Mouse (Mus musculus) natural killer cell, adult 2 months (primary cell): ENCODE measurements around the gene Hoxc10.
A peak's percentile ranks its signal among the peaks of the same experiment; 100 is the strongest.

Experiments used
- DNase-seq, 2 experiments: peaks; one replicate each; pipeline ENCODE4 v3.0.0; 2022; ENCODE audit warnings: low spot score in 2 of 2

Hoxc10 gene

DNA sequence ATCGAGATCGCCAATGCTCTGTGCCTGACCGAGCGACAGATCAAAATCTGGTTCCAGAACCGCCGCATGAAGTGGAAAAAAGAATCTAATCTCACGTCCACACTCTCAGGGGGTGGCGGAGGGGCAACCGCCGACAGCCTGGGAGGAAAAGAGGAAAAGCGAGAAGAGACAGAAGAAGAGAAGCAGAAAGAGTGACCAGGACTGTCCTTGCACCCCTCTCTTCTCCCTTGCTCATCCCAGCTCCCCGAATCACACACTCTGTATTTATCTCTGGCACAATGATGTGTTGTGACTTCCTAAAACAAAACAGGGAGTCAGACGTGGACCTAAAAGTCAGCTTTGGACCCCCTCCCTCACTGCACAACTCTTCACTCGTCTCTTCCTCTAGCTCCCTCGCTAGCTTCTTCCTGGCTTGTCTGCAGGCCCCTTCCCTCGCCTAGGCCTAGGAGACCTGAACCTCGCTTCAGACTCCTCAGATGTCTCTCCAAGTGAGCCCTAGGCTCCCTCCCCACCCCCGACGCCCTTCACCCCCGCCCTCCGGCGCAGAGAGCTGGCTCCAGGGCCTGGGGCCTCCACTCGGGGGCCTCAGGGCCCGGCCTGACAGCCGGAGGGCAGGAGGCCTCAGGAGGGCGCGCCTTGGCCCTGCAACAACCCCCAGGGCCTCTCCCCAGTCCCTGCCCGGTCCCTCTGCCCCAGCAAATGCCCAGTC, 44.4 kb downstream of the Hoxc10 start:
- no peak for DNase-seq

DNA sequence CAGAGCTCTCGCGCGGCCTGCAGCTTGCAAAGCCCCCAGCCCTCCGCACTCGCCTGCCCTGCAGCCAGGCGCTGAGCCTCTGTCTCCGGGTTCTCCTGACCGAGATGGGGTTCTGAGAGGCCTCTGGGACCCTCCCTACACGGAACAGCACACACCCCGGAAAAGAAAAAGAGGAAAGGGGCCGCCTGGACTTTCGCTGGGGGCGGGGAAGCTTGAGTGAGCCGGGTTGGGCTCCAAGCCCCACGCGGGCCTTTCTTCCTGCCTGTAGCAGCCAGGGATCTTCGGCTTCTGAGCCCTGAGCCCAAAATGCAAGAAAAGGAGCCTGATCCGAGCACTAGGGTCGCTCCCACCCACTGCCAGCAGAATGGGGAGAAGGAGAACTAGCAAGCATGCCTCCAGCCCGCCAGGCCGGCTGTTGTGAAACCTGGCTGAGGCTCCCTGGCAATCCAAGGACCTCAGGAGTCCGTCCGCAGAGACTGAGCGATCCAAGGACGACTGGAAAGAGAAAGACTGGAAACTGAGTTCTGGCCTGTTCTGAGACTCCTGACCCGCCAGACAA, 45.4 kb downstream of the Hoxc10 start:
- no peak for DNase-seq

DNA sequence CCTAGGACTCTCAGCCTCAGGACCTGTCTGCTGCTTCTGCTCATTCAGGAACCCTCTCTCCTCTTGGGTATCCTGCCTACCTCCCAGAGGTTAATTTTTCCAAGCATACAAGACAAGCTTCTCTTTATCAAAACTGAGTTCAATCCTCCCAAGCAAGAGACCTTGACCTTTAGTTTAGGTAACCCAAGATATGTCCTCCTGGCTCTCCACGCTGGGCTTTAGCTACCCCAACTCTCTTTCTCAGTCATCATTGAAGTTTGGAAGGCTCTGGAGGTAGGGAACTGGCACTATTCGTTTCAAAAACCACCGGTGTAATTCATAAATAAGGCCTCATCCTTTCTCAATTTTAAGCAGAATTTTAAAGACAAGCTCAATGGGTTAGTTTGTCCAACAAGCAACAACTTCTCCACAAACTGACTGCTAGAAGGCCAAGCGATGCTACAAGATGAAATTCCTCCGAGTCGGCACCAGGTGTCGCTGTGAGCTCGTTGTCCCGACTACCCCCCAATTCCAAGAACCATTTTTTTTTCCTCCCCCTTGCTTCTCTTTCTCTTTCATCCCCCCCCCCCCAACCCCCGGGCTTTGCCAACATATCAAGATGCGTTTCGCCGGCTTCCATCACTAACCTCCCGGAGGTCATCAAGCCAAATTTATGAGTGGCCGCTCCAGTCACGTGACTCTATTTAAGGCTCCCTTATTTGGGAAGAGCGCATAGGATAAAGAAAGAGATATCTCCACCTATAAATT, 46.8 kb downstream of the Hoxc10 start:
- DNase-seq = peak in 1 of 2 experiments; percentile 29

DNA sequence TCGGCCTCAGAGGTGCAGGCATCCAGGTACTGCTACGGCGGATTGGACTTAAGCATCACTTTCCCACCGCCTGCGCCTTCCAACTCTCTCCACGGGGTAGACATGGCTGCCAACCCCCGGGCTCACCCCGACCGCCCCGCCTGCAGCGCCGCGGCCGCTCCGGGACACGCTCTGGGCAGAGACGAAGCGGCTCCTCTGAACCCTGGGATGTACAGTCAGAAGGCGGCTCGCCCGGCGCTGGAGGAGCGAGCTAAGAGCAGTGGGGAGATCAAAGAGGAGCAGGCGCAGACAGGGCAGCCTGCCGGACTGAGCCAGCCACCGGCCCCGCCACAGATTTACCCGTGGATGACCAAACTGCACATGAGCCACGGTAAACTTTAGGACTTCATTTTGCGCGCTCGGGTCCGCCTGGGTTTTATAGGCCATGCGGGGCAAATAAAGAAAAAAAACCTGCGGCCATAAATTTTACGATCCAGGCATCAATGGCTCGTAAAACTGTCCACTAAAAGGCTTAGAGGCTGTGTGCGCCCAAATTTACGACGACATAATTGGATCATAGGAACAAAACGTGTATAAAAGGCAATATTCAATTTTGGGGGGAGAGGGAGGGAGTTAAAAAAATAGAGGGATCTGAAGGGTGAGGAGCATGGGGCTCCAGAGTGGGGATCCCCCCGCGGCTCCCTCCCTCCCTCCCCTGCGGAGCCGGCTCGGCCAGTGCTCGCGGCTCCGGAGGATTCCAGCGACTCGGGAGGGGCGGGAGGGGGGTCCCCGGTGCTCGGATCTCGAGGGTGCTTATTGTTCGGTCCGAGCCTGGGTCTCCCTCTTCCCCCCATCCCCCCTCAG, 47.8 kb downstream of the Hoxc10 start:
- no peak for DNase-seq

DNA sequence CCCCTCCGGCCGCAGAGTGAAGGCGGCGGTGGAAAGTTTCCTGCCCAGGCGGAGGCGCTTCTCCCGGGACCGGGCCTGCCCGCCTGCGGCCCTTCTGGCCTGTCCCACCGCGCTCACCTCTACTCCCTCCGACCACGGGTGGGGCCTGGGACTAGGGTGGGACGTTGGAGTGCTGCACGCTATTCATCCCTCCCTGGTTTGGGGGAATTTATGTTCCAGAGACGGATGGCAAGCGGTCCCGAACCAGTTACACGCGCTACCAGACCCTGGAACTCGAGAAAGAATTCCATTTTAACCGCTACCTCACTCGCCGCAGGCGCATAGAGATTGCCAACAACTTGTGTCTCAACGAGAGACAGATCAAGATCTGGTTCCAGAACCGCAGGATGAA, 48.4 kb downstream of the Hoxc10 start:
- DNase-seq = no peak

DNA sequence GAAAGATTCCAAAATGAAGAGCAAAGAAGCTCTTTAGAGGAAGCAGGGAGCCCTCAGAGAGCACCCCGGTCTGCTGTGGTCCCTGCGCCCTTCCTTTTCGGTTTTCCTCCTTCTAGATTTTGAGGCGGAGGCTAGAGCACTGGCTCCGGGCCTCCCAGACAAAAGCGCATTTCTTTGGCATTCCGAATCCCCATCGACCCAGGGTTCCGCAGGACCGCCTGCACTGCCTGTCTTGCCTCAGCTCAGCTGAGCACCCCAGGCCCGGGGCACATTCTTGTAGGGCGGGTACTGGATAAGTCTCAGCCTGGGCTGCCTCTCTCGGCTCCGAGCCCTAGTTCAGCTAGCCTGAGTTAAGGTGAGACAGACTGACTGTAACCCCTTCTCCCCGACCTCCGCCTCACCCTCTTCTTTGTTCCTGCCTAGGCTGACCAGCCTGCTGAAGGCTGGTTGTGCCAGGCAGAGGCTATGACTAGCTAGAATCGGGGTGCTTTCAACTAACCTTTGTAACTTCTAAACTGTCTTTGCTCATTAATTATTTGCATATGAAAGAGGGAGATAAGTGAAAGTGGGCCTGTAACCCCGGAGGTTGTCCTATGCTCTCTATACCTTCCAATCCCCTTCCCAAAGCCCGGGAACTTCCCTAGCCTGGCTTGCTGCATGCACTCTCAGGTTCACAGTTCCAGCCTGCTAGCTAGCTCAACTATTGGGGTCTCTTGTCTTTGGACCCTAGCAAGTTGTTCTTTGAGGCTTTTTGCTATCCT, 49.0 kb downstream of the Hoxc10 start:
- no peak for DNase-seq

DNA sequence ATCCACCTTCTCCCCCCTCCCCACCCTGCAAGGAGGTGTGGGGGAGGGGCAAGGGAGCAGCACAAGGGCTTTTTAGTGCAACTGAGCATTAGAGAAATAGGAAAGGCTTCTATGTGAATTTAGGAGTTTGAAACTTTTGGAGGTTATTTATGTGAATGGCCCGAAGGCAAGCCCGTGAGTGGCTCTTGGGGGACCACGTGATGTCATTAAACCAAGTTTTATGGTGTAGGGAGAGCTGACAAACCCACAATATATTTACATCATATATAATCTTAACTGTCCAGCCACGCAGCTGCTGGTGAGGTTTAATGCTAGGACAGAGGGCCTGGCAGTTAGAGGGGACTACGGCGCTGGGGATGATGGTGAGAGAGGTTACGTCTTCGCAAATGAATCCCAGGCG, 52.0 kb downstream of the Hoxc10 start, which contains the start of gene Hoxc4:
TSS of gene Hoxc4 (plus strand) at position 299 of the 400 bp plus-strand sequence.
- DNase-seq = no peak

DNA sequence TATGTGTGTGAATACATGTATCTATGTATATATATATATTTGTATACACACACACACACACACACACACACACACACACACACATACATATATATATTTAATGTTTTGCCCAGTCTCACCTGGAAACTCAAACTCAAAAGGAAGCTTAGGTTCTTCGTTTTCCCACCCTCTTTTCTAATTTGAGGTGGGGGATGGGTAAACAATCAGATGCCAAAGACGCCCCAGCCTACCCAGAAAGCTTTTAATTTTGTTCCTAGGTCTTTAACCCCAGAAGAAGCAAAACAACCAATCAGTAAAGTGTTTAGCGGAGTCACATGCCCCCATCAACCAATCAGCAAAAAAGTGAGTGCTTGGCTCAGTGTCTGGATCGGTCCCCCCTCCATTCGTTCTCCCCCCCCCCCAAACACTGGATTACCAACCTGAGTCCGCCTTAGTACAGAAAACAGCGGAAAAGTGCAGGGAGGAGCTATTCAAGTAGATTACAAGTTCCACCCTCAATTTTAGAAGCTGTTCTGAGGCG, 54.4 kb downstream of the Hoxc10 start:
- DNase-seq = no peak
